Mouse (Mus musculus): Measurements from ENCODE around the gene Ifit1. TPM values are rescaled to one million over a fixed set of nuclear protein-coding genes. Genes with fewer than 3 reads are reported as not detected.
"Not testable (repeated sequence)": the region's sequence is repeated elsewhere in the genome, so short reads cannot be mapped to it uniquely, and the experiment has no call there.

The Ifit1 gene
- polyA plus RNA-seq, 1 experiment from 2014 or later: 0.16 TPM

- Histone ChIP-seq H3K27ac (no peak overlapping the region), H3K4me1 (replicated peaks) (no peaks in the 10 kb centered on the region), H3K9me3 (no peaks in the 10 kb centered on the region), H3K4me3 (no peak overlapping the region), H3K27me3 (ENCODE audit: insufficient read depth, poor library complexity, severe bottlenecking) (no peaks in the 10 kb centered on the region), H3K36me3 (no peaks in the 10 kb centered on the region)
- no peak for DNase-seq (ENCODE audit: low spot score)
- WGBS: 80% methylated on average over 4 of the region's 4 CpGs
Observed at GRCm38 (mm10) chr19:34624663-34625062, 16.0 kb upstream of the Ifit1 start.

DNA sequence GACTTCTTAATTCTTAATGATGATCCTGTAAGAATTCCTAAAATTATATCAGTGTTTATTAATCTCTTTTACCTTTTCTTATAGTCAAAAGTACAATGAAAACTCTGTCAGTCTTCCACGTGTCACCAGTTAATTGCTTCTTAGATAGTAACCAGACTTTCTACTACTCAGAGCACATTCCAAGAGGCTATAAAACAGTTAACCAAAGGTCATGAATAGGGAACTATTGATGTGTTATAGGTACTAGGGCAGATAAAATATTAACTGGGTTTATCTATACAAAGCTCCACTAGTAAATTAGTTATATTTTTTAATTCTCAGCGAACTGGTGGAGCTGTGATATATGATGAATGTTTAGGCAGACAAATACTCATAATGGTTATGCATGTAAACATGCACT lies 13.2 kb upstream of the Ifit1 start:
- H3K27ac ChIP-seq: no peak overlapping the region
- H3K9me3 ChIP-seq: no peaks in the 10 kb centered on the region
- H3K27me3 ChIP-seq (ENCODE audit: insufficient read depth, poor library complexity, severe bottlenecking): no peaks in the 10 kb centered on the region
- no peaks in the 10 kb centered on the region for H3K36me3 ChIP-seq
- H3K4me1 ChIP-seq (replicated peaks): no peaks in the 10 kb centered on the region
- DNase-seq (ENCODE audit: low spot score): no peak
- 79% methylated on average over 2 of the region's 2 CpGs for WGBS
- H3K4me3 ChIP-seq: no peak overlapping the region

- no peaks in the 10 kb centered on the region for H3K4me1 ChIP-seq (replicated peaks)
- H3K36me3 ChIP-seq: no peaks in the 10 kb centered on the region
- DNase-seq (ENCODE audit: low spot score): no peak
- H3K4me3 ChIP-seq: no peak overlapping the region
- H3K27ac ChIP-seq: no peak overlapping the region
- no peaks in the 10 kb centered on the region for H3K9me3 ChIP-seq
- no peaks in the 10 kb centered on the region for H3K27me3 ChIP-seq (ENCODE audit: insufficient read depth, poor library complexity, severe bottlenecking)
Observed at GRCm38 (mm10) chr19:34631487-34631886, 9.2 kb upstream of the Ifit1 start.

DNA sequence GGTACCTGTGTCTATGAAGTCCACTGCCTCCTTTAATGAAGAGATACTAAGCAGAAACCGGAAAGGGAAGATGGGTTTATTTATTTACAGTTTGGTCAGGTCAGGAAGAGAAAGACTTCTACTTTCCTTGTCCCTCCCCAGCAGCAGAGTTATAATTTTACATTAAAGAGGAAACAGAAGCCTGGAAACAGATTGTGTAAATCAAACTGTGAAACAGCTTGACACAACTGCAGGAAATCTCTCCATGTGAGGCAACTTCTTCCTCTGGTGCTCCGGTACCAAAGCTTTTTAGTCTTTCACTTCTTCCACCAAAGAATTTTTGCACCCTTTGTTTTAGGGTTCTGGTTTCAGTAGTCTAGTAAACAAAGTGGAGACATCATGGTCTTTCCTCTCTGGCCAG lies 7.2 kb upstream of the Ifit1 start:
- no peak overlapping the region for H3K4me3 ChIP-seq
- no peaks in the 10 kb centered on the region for H3K27me3 ChIP-seq (ENCODE audit: insufficient read depth, poor library complexity, severe bottlenecking)
- no peak for DNase-seq (ENCODE audit: low spot score)
- 77% methylated on average over 2 of the region's 2 CpGs for WGBS
- H3K36me3 ChIP-seq: no peaks in the 10 kb centered on the region
- no peak overlapping the region for H3K27ac ChIP-seq
- H3K4me1 ChIP-seq (replicated peaks): no peaks in the 10 kb centered on the region
- no peaks in the 10 kb centered on the region for H3K9me3 ChIP-seq

GRCm38 (mm10) chr19:34636933-34637557 lies 3.6 kb upstream of the Ifit1 start:
- peak; percentile 47 for DNase-seq (ENCODE audit: low spot score)
- Histone ChIP-seq H3K4me1 (replicated peaks) (no peaks in the 10 kb centered on the region), H3K36me3 (no peaks in the 10 kb centered on the region), H3K4me3 (no peak overlapping the region), H3K27ac (no peak overlapping the region), H3K9me3 (no peaks in the 10 kb centered on the region), H3K27me3 (ENCODE audit: insufficient read depth, poor library complexity, severe bottlenecking) (no peaks in the 10 kb centered on the region)
- WGBS: 17% methylated on average over 3 of the region's 3 CpGs

- H3K36me3 ChIP-seq: no peaks in the 10 kb centered on the region
- H3K4me3 ChIP-seq: no peak overlapping the region
- DNase-seq (ENCODE audit: low spot score): no peak
- WGBS: 80% methylated on average over 5 of the region's 5 CpGs
- H3K27me3 ChIP-seq (ENCODE audit: insufficient read depth, poor library complexity, severe bottlenecking): no peaks in the 10 kb centered on the region
- no peaks in the 10 kb centered on the region for H3K4me1 ChIP-seq (replicated peaks)
- no peaks in the 10 kb centered on the region for H3K9me3 ChIP-seq
- H3K27ac ChIP-seq: no peak overlapping the region
Observed at GRCm38 (mm10) chr19:34642616-34643015, 1.9 kb downstream of the Ifit1 start.

DNA sequence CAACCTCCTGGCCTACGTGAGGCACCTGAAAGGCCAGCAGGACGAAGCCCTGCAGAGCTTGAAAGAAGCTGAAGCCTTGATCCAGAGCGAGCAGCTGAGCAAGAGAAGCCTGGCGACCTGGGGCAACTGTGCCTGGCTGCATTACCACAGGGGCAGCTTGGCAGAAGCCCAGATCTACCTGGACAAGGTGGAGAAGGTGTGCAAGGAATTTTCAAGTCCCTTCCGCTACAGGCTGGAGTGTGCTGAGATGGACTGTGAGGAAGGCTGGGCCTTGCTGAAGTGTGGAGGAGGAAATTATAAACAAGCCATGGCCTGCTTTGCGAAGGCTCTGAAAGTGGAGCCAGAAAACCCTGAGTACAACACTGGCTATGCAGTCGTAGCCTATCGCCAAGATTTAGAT lies 7.0 kb downstream of the Ifit1 start:
- not testable (repeated sequence) for H3K4me1 ChIP-seq (replicated peaks); H3K36me3 ChIP-seq; H3K27ac ChIP-seq; H3K27me3 ChIP-seq (ENCODE audit: insufficient read depth, poor library complexity, severe bottlenecking); DNase-seq (ENCODE audit: low spot score); H3K9me3 ChIP-seq; H3K4me3 ChIP-seq
- 89% methylated on average over 8 of the region's 8 CpGs for WGBS

- Histone ChIP-seq H3K9me3 (no peaks in the 10 kb centered on the region), H3K4me3 (no peak overlapping the region), H3K4me1 (replicated peaks) (no peaks in the 10 kb centered on the region), H3K27me3 (ENCODE audit: insufficient read depth, poor library complexity, severe bottlenecking) (no peaks in the 10 kb centered on the region), H3K27ac (no peak overlapping the region), H3K36me3 (no peaks in the 10 kb centered on the region)
- 88% methylated on average over 3 of the region's 3 CpGs for WGBS
- DNase-seq (ENCODE audit: low spot score): no peak
Observed at GRCm38 (mm10) chr19:34650276-34650675, 9.6 kb downstream of the Ifit1 start.

- H3K36me3 ChIP-seq: no peaks in the 10 kb centered on the region
- WGBS: 92% methylated on average over 6 of the region's 6 CpGs
- H3K9me3 ChIP-seq: no peaks in the 10 kb centered on the region
- H3K4me1 ChIP-seq (replicated peaks): no peaks in the 10 kb centered on the region
- no peak for DNase-seq (ENCODE audit: low spot score)
- no peak overlapping the region for H3K27ac ChIP-seq
- H3K4me3 ChIP-seq: no peak overlapping the region
- H3K27me3 ChIP-seq (ENCODE audit: insufficient read depth, poor library complexity, severe bottlenecking): no peaks in the 10 kb centered on the region
Observed at GRCm38 (mm10) chr19:34650997-34651396, 10.3 kb downstream of the Ifit1 start.

- no peak for DNase-seq (ENCODE audit: low spot score)
- no peaks in the 10 kb centered on the region for H3K27me3 ChIP-seq (ENCODE audit: insufficient read depth, poor library complexity, severe bottlenecking)
- H3K4me3 ChIP-seq: no peak overlapping the region
- no peaks in the 10 kb centered on the region for H3K9me3 ChIP-seq
- no peaks in the 10 kb centered on the region for H3K36me3 ChIP-seq
- 83% methylated on average over 10 of the region's 10 CpGs for WGBS
- H3K27ac ChIP-seq: no peak overlapping the region
- H3K4me1 ChIP-seq (replicated peaks): no peaks in the 10 kb centered on the region
Observed at GRCm38 (mm10) chr19:34655227-34655805, 14.6 kb downstream of the Ifit1 start.

GRCm38 (mm10) chr19:34656511-34657298 lies 16.0 kb downstream of the Ifit1 start:
- H3K4me3 ChIP-seq: no peak overlapping the region
- DNase-seq (ENCODE audit: low spot score): no peak
- WGBS: 38% methylated on average over 2 of the region's 2 CpGs

DNA sequence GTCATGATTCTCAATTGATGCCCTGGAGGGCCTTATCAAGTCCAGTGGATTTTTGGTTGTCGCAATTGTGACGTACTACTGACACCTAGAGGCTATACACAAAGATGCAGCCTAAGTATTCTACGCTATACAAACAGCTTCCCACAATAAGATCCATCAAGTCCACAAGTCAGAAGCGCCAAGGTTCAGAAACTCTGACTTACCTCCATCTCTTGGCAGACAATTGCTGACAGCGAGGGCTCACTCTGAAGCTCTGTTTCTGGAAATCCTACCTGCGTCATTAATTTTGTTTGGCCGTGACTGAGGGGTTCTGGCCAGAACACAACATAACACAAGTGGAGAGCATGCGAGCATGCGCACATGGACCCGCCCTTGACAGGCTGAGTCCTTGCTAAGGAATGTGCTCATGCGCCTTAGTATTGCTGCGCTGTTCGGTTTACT lies 21.4 kb downstream of the Ifit1 start:
- Histone ChIP-seq H3K4me3 (peak overlapping the region; percentile 43), H3K36me3 (no peaks in the 10 kb centered on the region), H3K27ac (no peak overlapping the region), H3K4me1 (replicated peaks) (no peaks in the 10 kb centered on the region; the same call in 1 of the 2 replicates), H3K9me3 (no peaks in the 10 kb centered on the region), H3K27me3 (ENCODE audit: insufficient read depth, poor library complexity, severe bottlenecking) (no peaks in the 10 kb centered on the region)
- 15% methylated on average over 13 of the region's 13 CpGs for WGBS
- peak; percentile 69 for DNase-seq (ENCODE audit: low spot score)

More at GRCm38 (mm10) chr19:34656511-34657298, 16.0 kb downstream of the Ifit1 start:
- Histone ChIP-seq H3K27me3 (ENCODE audit: insufficient read depth, poor library complexity, severe bottlenecking) (no peaks in the 10 kb centered on the region), H3K27ac (no peak overlapping the region), H3K36me3 (no peaks in the 10 kb centered on the region), H3K4me1 (replicated peaks) (no peaks in the 10 kb centered on the region), H3K9me3 (no peaks in the 10 kb centered on the region)

GRCm38 (mm10) chr19:34662740-34663139 lies 22.1 kb downstream of the Ifit1 start:
- no peak overlapping the region for H3K4me3 ChIP-seq
- no peaks in the 10 kb centered on the region for H3K9me3 ChIP-seq
- H3K4me1 ChIP-seq (replicated peaks): no peaks in the 10 kb centered on the region; the same call in 1 of the 2 replicates
- no peak overlapping the region for H3K27ac ChIP-seq
- no peaks in the 10 kb centered on the region for H3K27me3 ChIP-seq (ENCODE audit: insufficient read depth, poor library complexity, severe bottlenecking)
- DNase-seq (ENCODE audit: low spot score): no peak
- WGBS: 55% methylated on average over 5 of the region's 5 CpGs
- no peaks in the 10 kb centered on the region for H3K36me3 ChIP-seq

Measured in hindbrain, embryonic 10.5 days (tissue).